In genomic region chr12:30864347-30864746, GRCm38 (mm10) we compare ENCODE assay signal across 17 mouse cellular contexts. TPM values are rescaled to one million over a fixed set of nuclear protein-coding genes. Genes with fewer than 3 reads are reported as not detected.
DNase-seq lines count a peak whose midpoint lies in the region; ATAC-seq and TF ChIP-seq lines count a peak whose summit lies in the region.
"Had no signal": no experiment of that assay in that cellular context is flagged by ENCODE, and none has a peak within 500 bp of the region (broad histone marks: within the 10 kb centered on the region; RNA-seq: fewer than 3 reads in every experiment).

No protein-coding gene starts in this region.

- ATAC-seq in hindbrain, postnatal 0 days: peak; percentile 53
- no peak for ATAC-seq in hindbrain, embryonic 11.5 days (ENCODE audit: low FRiP score)
- ATAC-seq in lung, embryonic 16.5 days (ENCODE audit: low read depth): peak; percentile 73
- ATAC-seq: activated CD4-positive, CD25-positive, alpha-beta regulatory T cell, adult 4 months; CD4-positive, CD25-positive, alpha-beta regulatory T cell, adult 4 months had no signal

- H3K4me1 ChIP-seq in heart, embryonic 10.5 days: peaks cover 10% of the 10 kb centered on the region
- H3K4me1 ChIP-seq in hindbrain, postnatal 0 days (ENCODE audit: insufficient read depth, low read length): peaks cover 5% of the 10 kb centered on the region; the same call in 1 of the 2 replicates
- no peaks in the 10 kb centered on the region for H3K4me1 ChIP-seq in hindbrain, embryonic 11.5 days (replicated peaks; ENCODE audit: control insufficient read depth, insufficient read depth, low read length)
- H3K4me1 ChIP-seq in lung, embryonic 16.5 days (replicated peaks; ENCODE audit: control insufficient read depth, insufficient read depth, low read length): peaks cover 7% of the 10 kb centered on the region
- H3K4me1 ChIP-seq: megakaryocyte, embryonic 14.5 days had no signal

- TF ChIP-seq POLR2A in brain, embryonic 14.5 days (IDR thresholded peaks at IDR 0.05; ENCODE audit: borderline replicate concordance, extremely low read depth, insufficient read depth, insufficient read length, poor library complexity, severe bottlenecking): no peak

- H3K9ac ChIP-seq in hindbrain, postnatal 0 days (replicated peaks; ENCODE audit: low read length): no peak overlapping the region
- no peak overlapping the region for H3K9ac ChIP-seq in hindbrain, embryonic 11.5 days (ENCODE audit: low read depth, low read length)
- no peak overlapping the region for H3K9ac ChIP-seq in lung, embryonic 16.5 days (ENCODE audit: low read length)
- H3K9ac ChIP-seq: embryonic facial prominence, embryonic 12.5 days had no signal

- 79% methylated on average over 2 of the region's 2 CpGs for WGBS in heart, embryonic 10.5 days
- WGBS in hindbrain, postnatal 0 days: 43% methylated on average over 2 of the region's 2 CpGs
- 87% methylated on average over 2 of the region's 2 CpGs for WGBS in hindbrain, embryonic 11.5 days
- 38% methylated on average over 2 of the region's 2 CpGs for WGBS in lung, embryonic 16.5 days

- TF ChIP-seq CTCF in hindbrain, postnatal 0 days (IDR thresholded peaks at IDR 0.05; ENCODE audit: low read depth): no peak
- TF ChIP-seq CTCF in brain, embryonic 14.5 days (IDR thresholded peaks at IDR 0.05; ENCODE audit: borderline replicate concordance, extremely low read depth, insufficient read depth, insufficient read length): no peak

- no peak overlapping the region for H3K4me3 ChIP-seq in heart, embryonic 10.5 days
- H3K4me3 ChIP-seq in hindbrain, postnatal 0 days (ENCODE audit: low read length): no peak overlapping the region
- H3K4me3 ChIP-seq in hindbrain, embryonic 11.5 days (ENCODE audit: low read depth, low read length): no peak overlapping the region
- H3K4me3 ChIP-seq in lung, embryonic 16.5 days (ENCODE audit: low read length): no peak overlapping the region
- H3K4me3 ChIP-seq: embryonic facial prominence, embryonic 12.5 days; layer of hippocampus, adult 2 months; megakaryocyte, embryonic 14.5 days; myocyte had no signal

- DNase-seq in heart, embryonic 10.5 days (ENCODE audit: low spot score): no peak
- DNase-seq in heart, adult 8-10 months (ENCODE audit: low spot score): no peak
- DNase-seq in hindbrain, postnatal 0 days (ENCODE audit: low spot score): peak; percentile 66
- no peak for DNase-seq in hindbrain, embryonic 11.5 days (ENCODE audit: low spot score)
- peak; percentile 61 for DNase-seq in brain, embryonic 14.5 days (ENCODE audit: low read depth)
- no peak for DNase-seq in adrenal gland, adult (ENCODE audit: inconsistent age in 2 of 2, low spot score in 1 of 2)
- DNase-seq: cerebellum, adult 9-10 months; gastrocnemius, postnatal 36 days; kidney, adult 8-10 months had no signal

- no peak overlapping the region for H3K4me2 ChIP-seq in hindbrain, postnatal 0 days (ENCODE audit: low read depth, low read length)
- no peak overlapping the region for H3K4me2 ChIP-seq in hindbrain, embryonic 11.5 days (replicated peaks; ENCODE audit: low read depth, low read length)
- H3K4me2 ChIP-seq in lung, embryonic 16.5 days (ENCODE audit: low read depth, low read length): no peak overlapping the region
- H3K4me2 ChIP-seq: embryonic facial prominence, embryonic 12.5 days had no signal

- no peaks in the 10 kb centered on the region for H3K9me3 ChIP-seq in heart, embryonic 10.5 days
- H3K9me3 ChIP-seq in hindbrain, postnatal 0 days (ENCODE audit: low read length): no peaks in the 10 kb centered on the region
- H3K9me3 ChIP-seq in hindbrain, embryonic 11.5 days (ENCODE audit: control insufficient read depth, low read length): no peaks in the 10 kb centered on the region
- H3K9me3 ChIP-seq in lung, embryonic 16.5 days (ENCODE audit: control insufficient read depth, low read length): no peaks in the 10 kb centered on the region
- H3K9me3 ChIP-seq: embryonic facial prominence, embryonic 12.5 days had no signal

- H3K36me3 ChIP-seq in heart, embryonic 10.5 days: no peaks in the 10 kb centered on the region
- no peaks in the 10 kb centered on the region for H3K36me3 ChIP-seq in hindbrain, postnatal 0 days (ENCODE audit: insufficient read depth, low read length)
- no peaks in the 10 kb centered on the region for H3K36me3 ChIP-seq in hindbrain, embryonic 11.5 days (ENCODE audit: control insufficient read depth, insufficient read depth, low read length)
- H3K36me3 ChIP-seq in lung, embryonic 16.5 days (ENCODE audit: control insufficient read depth, insufficient read depth, low read length): no peaks in the 10 kb centered on the region
- H3K36me3 ChIP-seq: embryonic facial prominence, embryonic 12.5 days had no signal

- 0 out of 2 replicates have a peak overlapping the region, but pooled peaks have one; percentile 29 for H3K27ac ChIP-seq in heart, embryonic 10.5 days
- no peak overlapping the region for H3K27ac ChIP-seq in hindbrain, postnatal 0 days
- H3K27ac ChIP-seq in hindbrain, embryonic 11.5 days (ENCODE audit: low read depth, low read length): no peak overlapping the region
- no peak overlapping the region for H3K27ac ChIP-seq in lung, embryonic 16.5 days (ENCODE audit: low read length)
- H3K27ac ChIP-seq: embryonic facial prominence, embryonic 12.5 days; layer of hippocampus, adult 2 months had no signal

- H3K27me3 ChIP-seq in heart, embryonic 10.5 days (ENCODE audit: insufficient read depth, poor library complexity, severe bottlenecking): no peaks in the 10 kb centered on the region
- H3K27me3 ChIP-seq in hindbrain, postnatal 0 days (ENCODE audit: insufficient read depth, low read length): no peaks in the 10 kb centered on the region
- no peaks in the 10 kb centered on the region for H3K27me3 ChIP-seq in hindbrain, embryonic 11.5 days (ENCODE audit: control insufficient read depth, insufficient read depth, low read length)
- H3K27me3 ChIP-seq in lung, embryonic 16.5 days (ENCODE audit: control insufficient read depth, insufficient read depth, low read depth, low read length): no peaks in the 10 kb centered on the region
- H3K27me3 ChIP-seq: embryonic facial prominence, embryonic 12.5 days; megakaryocyte, embryonic 14.5 days had no signal

RNA-seq across cellular contexts. Expression of gene Alkal2, which starts 19.8 kb away (rescaled TPM):
- polyA plus RNA-seq in heart, embryonic 10.5 days (2016; fragmentation: Nextera tagmentation; extraction: Ambion mirVana): 0.10 TPM in 1 of 2 replicates, not detected in the other
- total RNA-seq in heart, adult 8-10 months (2022): 1 to 10 TPM in 1 of 4 experiments, under 1 TPM in 3; 0.52 to 1.2 (median 0.81) TPM
- total RNA-seq in hindbrain, postnatal 0 days (2014; rRNA removed): 0.31 and 2.3 TPM in 2 replicates
- 0.85 and 0.96 TPM in 2 replicates for polyA plus RNA-seq in hindbrain, postnatal 0 days (2015; fragmentation: Nextera tagmentation; extraction: Ambion mirVana)
- polyA plus RNA-seq in hindbrain, embryonic 11.5 days (2014; fragmentation: Nextera tagmentation; extraction: Ambion mirVana): 0.51 and 0.54 TPM in 2 replicates
- 0.19 and 0.55 TPM in 2 replicates for polyA plus RNA-seq in brain, embryonic 14.5 days (2012; rRNA removed)
- 0.25 and 0.26 TPM in 2 replicates for polyA plus RNA-seq in lung, embryonic 16.5 days (2015; fragmentation: Nextera tagmentation; extraction: Ambion mirVana)
- total RNA-seq: liver, adult 2 months had no signal
- polyA plus RNA-seq: activated CD4-positive, CD25-positive, alpha-beta regulatory T cell, adult 4 months; CD4-positive, CD25-positive, alpha-beta regulatory T cell, adult 4 months; liver, adult 2 months; myocyte had no signal

RNA-seq across cellular contexts. Expression of gene Acp1, which starts 47.0 kb away (rescaled TPM):
- 166 and 176 TPM in 2 replicates for polyA plus RNA-seq in heart, embryonic 10.5 days (2016; fragmentation: Nextera tagmentation; extraction: Ambion mirVana)
- total RNA-seq in heart, adult 8-10 months (2022): 10 to 100 TPM; 28.5 to 35.6 (median 30.3) TPM
- total RNA-seq in hindbrain, postnatal 0 days (2014; rRNA removed): 29.7 and 40.0 TPM in 2 replicates
- 132 and 135 TPM in 2 replicates for polyA plus RNA-seq in hindbrain, postnatal 0 days (2015; fragmentation: Nextera tagmentation; extraction: Ambion mirVana)
- 166 and 189 TPM in 2 replicates for polyA plus RNA-seq in hindbrain, embryonic 11.5 days (2014; fragmentation: Nextera tagmentation; extraction: Ambion mirVana)
- polyA plus RNA-seq in brain, embryonic 14.5 days (2012; rRNA removed): 9.5 and 22.3 TPM in 2 replicates
- 160 and 162 TPM in 2 replicates for polyA plus RNA-seq in lung, embryonic 16.5 days (2015; fragmentation: Nextera tagmentation; extraction: Ambion mirVana)

RNA-seq across cellular contexts. Expression of gene Sh3yl1, which starts 47.1 kb away (rescaled TPM):
- 11.3 and 11.5 TPM in 2 replicates for polyA plus RNA-seq in heart, embryonic 10.5 days (2016; fragmentation: Nextera tagmentation; extraction: Ambion mirVana)
- 1 to 10 TPM; 1.6 to 2.5 (median 2.0) TPM for total RNA-seq in heart, adult 8-10 months (2022)
- total RNA-seq in hindbrain, postnatal 0 days (2014; rRNA removed): 10.8 and 13.8 TPM in 2 replicates
- 42.4 and 43.1 TPM in 2 replicates for polyA plus RNA-seq in hindbrain, postnatal 0 days (2015; fragmentation: Nextera tagmentation; extraction: Ambion mirVana)
- polyA plus RNA-seq in hindbrain, embryonic 11.5 days (2014; fragmentation: Nextera tagmentation; extraction: Ambion mirVana): 26.9 and 29.1 TPM in 2 replicates
- polyA plus RNA-seq in brain, embryonic 14.5 days (2012; rRNA removed): 19.3 and 23.0 TPM in 2 replicates
- polyA plus RNA-seq in lung, embryonic 16.5 days (2015; fragmentation: Nextera tagmentation; extraction: Ambion mirVana): 12.2 and 14.8 TPM in 2 replicates

Comparison
In these comparisons a context has a peak if more than half of its experiments do, and no peak if none do; other contexts are left out.
1. DNase-seq: peak in hindbrain, postnatal 0 days (single experiment) and brain, embryonic 14.5 days (single experiment); none in heart, embryonic 10.5 days (single experiment), heart, adult 8-10 months (single experiment), hindbrain, embryonic 11.5 days (single experiment) and adrenal gland, adult (0 of 2).